Mouse (Mus musculus): ENCODE results near the gene Kbtbd8. TPM values are rescaled to one million over a fixed set of nuclear protein-coding genes. Genes with fewer than 3 reads are reported as not detected.

The Kbtbd8 gene
- polyA plus RNA-seq, 1 experiment from 2014 or later, result 5.8 TPM

- ATAC-seq (replicated peaks), result peak; percentile 99
- Histone ChIP-seq H3K27me3 (no peaks in the 10 kb centered on the region), H3K9ac (replicated peaks) (peak overlapping the region; percentile 82), H3K4me1 (peaks cover 11% of the 10 kb centered on the region), H3K36me3 (peaks cover 11% of the 10 kb centered on the region), H3K9me3 (no peaks in the 10 kb centered on the region), H3K4me3 (peak overlapping the region; percentile 93), H3K27ac (replicated peaks) (peak overlapping the region; percentile 91), H3K4me2 (replicated peaks) (peak overlapping the region; percentile 55)
- under 1% methylated on average over 100 of the region's 103 CpGs for WGBS
Observed at GRCm38 (mm10) chr6:95117614-95118541, 838 bp downstream of the Kbtbd8 start.

GRCm38 (mm10) chr6:95119389-95119788, 2.3 kb downstream of the Kbtbd8 start:
- no peak overlapping the region for H3K4me2 ChIP-seq (replicated peaks)
- H3K9ac ChIP-seq (replicated peaks), result no peak overlapping the region
- 86% methylated on average over 3 of the region's 3 CpGs for WGBS
- no peak overlapping the region for H3K27ac ChIP-seq (replicated peaks)
- no peaks in the 10 kb centered on the region for H3K9me3 ChIP-seq
- H3K4me1 ChIP-seq, result peaks cover 20% of the 10 kb centered on the region
- peaks cover 15% of the 10 kb centered on the region for H3K36me3 ChIP-seq
- H3K4me3 ChIP-seq, result no peak overlapping the region
- ATAC-seq (replicated peaks), result no peak
- H3K27me3 ChIP-seq, result no peaks in the 10 kb centered on the region

GRCm38 (mm10) chr6:95149931-95150534, 33.0 kb downstream of the Kbtbd8 start:
- Histone ChIP-seq H3K4me2 (replicated peaks) (no peak overlapping the region), H3K4me3 (no peak overlapping the region), H3K9ac (replicated peaks) (no peak overlapping the region), H3K27me3 (no peaks in the 10 kb centered on the region), H3K27ac (replicated peaks) (no peak overlapping the region), H3K9me3 (no peaks in the 10 kb centered on the region), H3K36me3 (no peaks in the 10 kb centered on the region), H3K4me1 (no peaks in the 10 kb centered on the region)
- ATAC-seq (replicated peaks), result no peak
- WGBS, result 73% methylated on average over 6 of the region's 6 CpGs

- Histone ChIP-seq H3K36me3 (no peaks in the 10 kb centered on the region), H3K27ac (replicated peaks) (no peak overlapping the region), H3K4me1 (no peaks in the 10 kb centered on the region), H3K9me3 (no peaks in the 10 kb centered on the region), H3K27me3 (no peaks in the 10 kb centered on the region), H3K4me3 (no peak overlapping the region), H3K4me2 (replicated peaks) (no peak overlapping the region), H3K9ac (replicated peaks) (no peak overlapping the region)
- WGBS, result 78% methylated on average over 4 of the region's 4 CpGs
- ATAC-seq (replicated peaks), result no peak
Observed at GRCm38 (mm10) chr6:95150885-95151284, 33.8 kb downstream of the Kbtbd8 start.

- 0 out of 2 replicates have a peak, but pooled peaks cover 2% of the 10 kb centered on the region for H3K9me3 ChIP-seq
- no peaks in the 10 kb centered on the region for H3K4me1 ChIP-seq
- H3K36me3 ChIP-seq, result no peaks in the 10 kb centered on the region
- 70% methylated on average over 2 of the region's 2 CpGs for WGBS
- ATAC-seq (replicated peaks), result no peak
- no peak overlapping the region for H3K4me2 ChIP-seq (replicated peaks)
- no peak overlapping the region for H3K27ac ChIP-seq (replicated peaks)
- no peaks in the 10 kb centered on the region for H3K27me3 ChIP-seq
- H3K4me3 ChIP-seq, result no peak overlapping the region
- H3K9ac ChIP-seq (replicated peaks), result no peak overlapping the region
Observed at GRCm38 (mm10) chr6:95151563-95151962, 34.5 kb downstream of the Kbtbd8 start.

GRCm38 (mm10) chr6:95163965-95164364, 46.9 kb downstream of the Kbtbd8 start:
- no peak for ATAC-seq (replicated peaks)
- H3K9me3 ChIP-seq, result no peaks in the 10 kb centered on the region
- no peak overlapping the region for H3K4me3 ChIP-seq
- 73% methylated on average over 4 of the region's 4 CpGs for WGBS
- H3K9ac ChIP-seq (replicated peaks), result no peak overlapping the region
- H3K4me2 ChIP-seq (replicated peaks), result no peak overlapping the region
- H3K27ac ChIP-seq (replicated peaks), result no peak overlapping the region
- no peaks in the 10 kb centered on the region for H3K36me3 ChIP-seq
- H3K4me1 ChIP-seq, result peaks cover 16% of the 10 kb centered on the region
- no peaks in the 10 kb centered on the region for H3K27me3 ChIP-seq

- Histone ChIP-seq H3K4me2 (replicated peaks) (no peak overlapping the region), H3K9ac (replicated peaks) (no peak overlapping the region), H3K27me3 (no peaks in the 10 kb centered on the region), H3K27ac (replicated peaks) (no peak overlapping the region), H3K4me3 (no peak overlapping the region), H3K4me1 (peaks cover 20% of the 10 kb centered on the region), H3K9me3 (no peaks in the 10 kb centered on the region), H3K36me3 (no peaks in the 10 kb centered on the region)
- no peak for ATAC-seq (replicated peaks)
Observed at GRCm38 (mm10) chr6:95165630-95166029, 48.6 kb downstream of the Kbtbd8 start.

GRCm38 (mm10) chr6:95167668-95168227, 50.7 kb downstream of the Kbtbd8 start:
- Histone ChIP-seq H3K4me2 (replicated peaks) (no peak overlapping the region), H3K36me3 (no peaks in the 10 kb centered on the region), H3K27ac (replicated peaks) (peak overlapping the region; percentile 24; the same call in 1 of the 2 replicates), H3K9ac (replicated peaks) (no peak overlapping the region), H3K27me3 (no peaks in the 10 kb centered on the region), H3K9me3 (no peaks in the 10 kb centered on the region), H3K4me3 (no peak overlapping the region), H3K4me1 (peaks cover 20% of the 10 kb centered on the region)
- ATAC-seq (replicated peaks), result peak; percentile 84
- 2% methylated on average over 5 of the region's 5 CpGs for WGBS

GRCm38 (mm10) chr6:95169411-95169810, 52.4 kb downstream of the Kbtbd8 start:
- Histone ChIP-seq H3K9me3 (no peaks in the 10 kb centered on the region), H3K4me3 (no peak overlapping the region), H3K27ac (replicated peaks) (no peak overlapping the region), H3K4me1 (peaks cover 25% of the 10 kb centered on the region), H3K4me2 (replicated peaks) (no peak overlapping the region), H3K36me3 (no peaks in the 10 kb centered on the region), H3K27me3 (no peaks in the 10 kb centered on the region), H3K9ac (replicated peaks) (no peak overlapping the region)
- 64% methylated on average over 6 of the region's 6 CpGs for WGBS
- no peak for ATAC-seq (replicated peaks)

GRCm38 (mm10) chr6:95174311-95175143, 57.5 kb downstream of the Kbtbd8 start:
- Histone ChIP-seq H3K27me3 (no peaks in the 10 kb centered on the region), H3K9me3 (no peaks in the 10 kb centered on the region), H3K4me2 (replicated peaks) (no peak overlapping the region), H3K9ac (replicated peaks) (no peak overlapping the region), H3K4me3 (no peak overlapping the region), H3K27ac (replicated peaks) (peak overlapping the region; percentile 49; the same call in 1 of the 2 replicates), H3K4me1 (peaks cover 9% of the 10 kb centered on the region), H3K36me3 (no peaks in the 10 kb centered on the region)
- peak; percentile 60; the same call in 1 of the 2 replicates for ATAC-seq (replicated peaks)
- 12% methylated on average over 9 of the region's 9 CpGs for WGBS
